Mouse (Mus musculus) stomach, embryonic 14.5 days (tissue): ENCODE data around the gene Cep78. TPM values are rescaled to one million over a fixed set of nuclear protein-coding genes. Genes with fewer than 3 reads are reported as not detected.

Experiments
- ATAC-seq: fragments of 200-750 bp; cut with Nextera tagmentation; 2 replicates; pipeline ENCODE4 v1.8.0; 2017; ENCODE audit warnings: low read depth, moderate TSS enrichment; ENCODE audit not compliant: insufficient number of reproducible peaks, insufficient read depth, low FRiP score
- H3K27ac ChIP-seq: fragments of 300-500 bp; sonication (generic); 2 replicates; pipeline ENCODE4 v1.5.1; 2014; ENCODE audit warnings: mild to moderate bottlenecking, low read length, moderate library complexity, mixed read lengths
- H3K27me3 ChIP-seq: fragments of 300-500 bp; sonication (generic); 2 replicates; pipeline ENCODE4 v1.6.1; 2014; ENCODE audit warnings: low read length, control low read depth, mixed read lengths; ENCODE audit not compliant: control insufficient read depth, insufficient read depth
- H3K36me3 ChIP-seq: fragments of 300-500 bp; sonication (generic); 2 replicates; pipeline ENCODE4 v1.6.1; 2014; ENCODE audit warnings: mild to moderate bottlenecking, control low read depth, low read length, moderate library complexity, mixed read lengths; ENCODE audit not compliant: control insufficient read depth, insufficient read depth
- H3K4me1 ChIP-seq: fragments of 300-500 bp; sonication (generic); 2 replicates; pipeline ENCODE4 v1.6.1; 2014; ENCODE audit warnings: low read length, control low read depth, mixed read lengths; ENCODE audit not compliant: control insufficient read depth, insufficient read depth
- H3K4me2 ChIP-seq: fragments of 300-500 bp; sonication (generic); replicated peaks from 2 replicates; pipeline ENCODE4 v1.6.1; 2014; ENCODE audit warnings: low read depth, low read length, control low read depth
- H3K4me3 ChIP-seq: fragments of 300-500 bp; sonication (generic); 2 replicates; pipeline ENCODE4 v1.5.1; 2014; ENCODE audit warnings: low read depth, low read length, control low read depth
- H3K9ac ChIP-seq: fragments of 300-500 bp; sonication (generic); replicated peaks from 2 replicates; pipeline ENCODE4 v1.6.1; 2014; ENCODE audit warnings: low read depth, mild to moderate bottlenecking, control low read depth, low read length, moderate library complexity, mixed read lengths
- H3K9me3 ChIP-seq: fragments of 300-500 bp; sonication (generic); 2 replicates; pipeline ENCODE4 v1.6.1; 2016; ENCODE audit warnings: low read depth, low read length, control low read depth; ENCODE audit not compliant: control insufficient read depth
- whole genome bisulfite sequencing: fragments of 180-500 bp; shearing (Covaris S2); extraction: QIAGEN DNeasy Blood & Tissue Kit; methylation state at CpG from one replicate; pipeline ENCODE4 v1.1.7; 2014; 5-methylcytosine and 5-hydroxymethylcytosine counted together
- polyA plus RNA-seq: library from polyadenylated mRNA; unstranded; fragments of >200 nt; fragmentation: Nextera tagmentation; extraction: Ambion mirVana; gene quantifications from 2 replicates; pipeline ENCODE4 v1.2.1, GENCODE M21; 2014

The Cep78 gene
- polyA plus RNA-seq, 1 experiment from 2014 or later: 25.7 TPM

DNA sequence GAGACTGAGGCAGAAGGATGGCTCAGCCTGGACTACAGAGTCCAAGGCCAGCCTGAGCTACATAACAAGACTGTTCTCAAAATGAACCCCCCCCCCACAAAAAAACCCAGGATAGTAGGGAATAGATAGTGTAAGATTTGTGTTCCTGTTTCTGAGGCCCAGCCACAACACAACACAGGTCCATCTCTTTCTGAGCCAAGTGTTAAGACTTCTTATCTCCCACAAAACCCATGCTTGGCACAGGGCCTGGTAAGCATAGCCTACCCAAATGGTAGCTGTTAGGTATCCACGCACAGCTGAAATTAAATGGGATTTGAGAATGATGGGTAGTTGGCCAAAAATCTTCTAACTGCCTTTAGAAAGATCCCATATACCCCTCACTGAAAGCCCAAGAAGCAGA is 74.3 kb downstream of the Cep78 start:
- WGBS: 85% methylated on average over 1 of the region's 1 CpGs
- Histone ChIP-seq H3K9me3 (no peaks in the 10 kb centered on the region), H3K9ac (no peak overlapping the region), H3K4me1 (no peaks in the 10 kb centered on the region), H3K27ac (no peak overlapping the region), H3K27me3 (no peaks in the 10 kb centered on the region), H3K4me2 (no peak overlapping the region), H3K36me3 (peaks cover 8% of the 10 kb centered on the region; the same call in 1 of the 2 replicates), H3K4me3 (no peak overlapping the region)
- no peak for ATAC-seq

- H3K4me3 ChIP-seq: no peak overlapping the region
- no peak overlapping the region for H3K9ac ChIP-seq
- no peaks in the 10 kb centered on the region for H3K4me1 ChIP-seq
- WGBS: 86% methylated on average over 5 of the region's 5 CpGs
- H3K36me3 ChIP-seq: 0 out of 2 replicates have a peak, but pooled peaks cover 8% of the 10 kb centered on the region
- H3K27me3 ChIP-seq: no peaks in the 10 kb centered on the region
- no peaks in the 10 kb centered on the region for H3K9me3 ChIP-seq
- no peak overlapping the region for H3K4me2 ChIP-seq
- no peak overlapping the region for H3K27ac ChIP-seq
- no peak for ATAC-seq
Measured at GRCm38 (mm10) chr19:15908016-15908415, 76.8 kb downstream of the Cep78 start.

Other genes starting within 250 kb of the Cep78 start
- 72.3 and 95.2 TPM in 2 replicates for gene Psat1, start 37.7 kb downstream of the Cep78 start, polyA plus RNA-seq
- gene Gnaq, start 147.8 kb upstream of the Cep78 start, polyA plus RNA-seq: 22.6 and 23.3 TPM in 2 replicates